Mouse (Mus musculus) spleen, adult 2 months (tissue): ENCODE measurements at regions not wholly inside any gene's neighbourhood (a gene's known extent, or its start where the extent isn't known, plus 50 kb on each side); places are given as distances from the start of the nearest gene placed in this dataset.

Source experiments
- DNase-seq, 2 experiments: peaks; one replicate each; pipeline versions ENCODE4 v3.0.0 to v3.0.0-alpha.2; 2012 to 2021; ENCODE audit warnings: low spot score in 2 of 2, low read depth in 1 of 2
- H3K27ac ChIP-seq: fragments of 200-500 bp; 2 replicates; pipeline ENCODE4 v1.5.1; 2012; ENCODE audit warnings: low read length, inconsistent platforms; ENCODE audit not compliant: insufficient read depth
- H3K27me3 ChIP-seq: fragments of 200-500 bp; 2 replicates; pipeline ENCODE4 v1.6.1; 2012; ENCODE audit warnings: mild to moderate bottlenecking, moderate library complexity, low read length, inconsistent platforms; ENCODE audit not compliant: control insufficient read depth, insufficient read depth
- H3K36me3 ChIP-seq: fragments of 200-500 bp; 2 replicates; pipeline ENCODE4 v1.6.1; 2012; ENCODE audit warnings: mild to moderate bottlenecking, low read length, inconsistent platforms; ENCODE audit not compliant: control insufficient read depth, insufficient read depth
- H3K4me1 ChIP-seq: fragments of 200-500 bp; 2 replicates; pipeline ENCODE4 v1.6.1; 2011; ENCODE audit warnings: inconsistent platforms; ENCODE audit not compliant: control insufficient read depth, insufficient read depth, insufficient read length
- H3K4me3 ChIP-seq: fragments of 200-500 bp; 2 replicates; pipeline ENCODE4 v1.5.1; 2011; ENCODE audit warnings: mild to moderate bottlenecking, inconsistent platforms; ENCODE audit not compliant: insufficient read depth, insufficient read length; ENCODE audit errors: extremely low read depth
- CTCF ChIP-seq: fragments of 200-500 bp; IDR thresholded peaks from 2 replicates; pipeline ENCODE4 v1.5.1; 2011; ENCODE audit warnings: mild to moderate bottlenecking, inconsistent platforms; ENCODE audit not compliant: insufficient read depth, insufficient read length, insufficient replicate concordance; ENCODE audit errors: extremely low read depth
- POLR2A ChIP-seq: fragments of 200-500 bp; IDR thresholded peaks from 2 replicates; pipeline ENCODE4 v1.6.1; 2011; ENCODE audit warnings: low read depth, low read length, inconsistent platforms
- WGBS: fragments of 180-500 bp; shearing (Covaris S2); methylation state at CpG from one replicate; pipeline ENCODE4 v1.1.7; 2018; 5-methylcytosine and 5-hydroxymethylcytosine counted together

DNA sequence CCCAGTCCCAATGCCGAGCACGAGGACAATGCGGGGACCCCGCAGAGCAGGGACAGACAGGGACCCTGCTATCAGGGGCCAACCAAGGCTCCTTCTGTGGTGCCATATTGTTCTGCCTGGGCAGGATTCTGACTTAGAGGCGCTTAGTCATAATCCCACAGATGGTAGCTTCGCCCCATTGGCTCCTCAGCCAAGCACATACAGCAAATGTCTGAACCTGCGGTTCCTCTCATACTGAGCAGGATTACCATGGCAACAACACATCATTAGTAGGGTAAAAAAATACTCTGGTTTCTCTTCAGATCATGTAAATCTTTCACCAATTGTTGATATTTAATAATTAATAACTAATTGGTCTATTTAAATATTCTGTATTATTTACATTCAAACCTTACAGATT lies 2140.3 kb upstream of the Cdh20 start:
- no peaks in the 10 kb centered on the region for H3K4me1 ChIP-seq
- no peak overlapping the region for H3K27ac ChIP-seq
- no peaks in the 10 kb centered on the region for H3K27me3 ChIP-seq
- H3K4me3 ChIP-seq = no peak overlapping the region
- H3K36me3 ChIP-seq = no peaks in the 10 kb centered on the region
- TF ChIP-seq POLR2A = no peak
- no peak for TF ChIP-seq CTCF
- 84% methylated on average over 7 of the region's 7 CpGs for WGBS
- DNase-seq = peak; percentile 74 to 89

GRCm38 (mm10) chr1:102644379-102644778 lies 2123.9 kb upstream of the Cdh20 start:
- no peaks in the 10 kb centered on the region for H3K4me1 ChIP-seq
- no peak overlapping the region for H3K27ac ChIP-seq
- H3K4me3 ChIP-seq = no peak overlapping the region
- 52% methylated on average over 1 of the region's 1 CpGs for WGBS
- TF ChIP-seq CTCF (no peak), POLR2A (no peak)
- no peak for DNase-seq
- no peaks in the 10 kb centered on the region for H3K36me3 ChIP-seq
- H3K27me3 ChIP-seq = no peaks in the 10 kb centered on the region

- TF ChIP-seq CTCF (no peak), POLR2A (no peak)
- 86% methylated on average over 2 of the region's 2 CpGs for WGBS
- DNase-seq = no peak
Observed at GRCm38 (mm10) chr1:102687367-102688070, 2080.8 kb upstream of the Cdh20 start.

GRCm38 (mm10) chr1:102716459-102716858 lies 2051.9 kb upstream of the Cdh20 start:
- H3K36me3 ChIP-seq = no peaks in the 10 kb centered on the region
- no peak for TF ChIP-seq CTCF
- TF ChIP-seq POLR2A = no peak
- H3K4me1 ChIP-seq = no peaks in the 10 kb centered on the region
- 71% methylated on average over 2 of the region's 2 CpGs for WGBS
- no peak overlapping the region for H3K27ac ChIP-seq
- no peak for DNase-seq
- H3K27me3 ChIP-seq = no peaks in the 10 kb centered on the region
- H3K4me3 ChIP-seq = no peak overlapping the region

More at GRCm38 (mm10) chr1:102687367-102688070, 2080.8 kb upstream of the Cdh20 start:
- Histone ChIP-seq H3K27ac (no peak overlapping the region), H3K4me1 (no peaks in the 10 kb centered on the region), H3K36me3 (no peaks in the 10 kb centered on the region), H3K4me3 (no peak overlapping the region), H3K27me3 (no peaks in the 10 kb centered on the region)

GRCm38 (mm10) chr1:102733991-102734390 lies 2034.3 kb upstream of the Cdh20 start:
- 88% methylated on average over 1 of the region's 1 CpGs for WGBS
- TF ChIP-seq CTCF = no peak
- no peak for TF ChIP-seq POLR2A

DNA sequence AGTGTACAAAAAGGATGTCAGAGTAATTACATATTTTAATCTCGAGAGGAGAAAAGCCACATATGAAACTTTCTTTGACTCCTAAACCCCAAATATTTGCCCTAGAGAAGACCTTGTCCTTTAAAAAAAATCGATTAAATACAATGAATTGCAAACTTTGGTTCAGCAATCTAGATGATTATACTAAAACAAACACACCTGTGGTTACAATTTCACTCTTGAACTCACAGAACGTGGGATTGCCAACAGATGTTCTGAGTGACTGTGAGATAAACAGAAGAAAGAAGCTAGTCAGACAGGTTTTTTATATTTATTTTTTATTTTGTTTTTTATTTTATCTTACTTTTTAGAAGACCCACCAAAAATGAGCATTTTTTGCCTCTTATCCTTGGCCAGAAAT lies 2032.9 kb upstream of the Cdh20 start:
- Histone ChIP-seq H3K36me3 (no peaks in the 10 kb centered on the region), H3K4me1 (no peaks in the 10 kb centered on the region), H3K27me3 (no peaks in the 10 kb centered on the region), H3K4me3 (no peak overlapping the region), H3K27ac (no peak overlapping the region)
- TF ChIP-seq POLR2A (no peak), CTCF (no peak)
- 76% methylated on average over 3 of the region's 3 CpGs for WGBS
- no peak for DNase-seq

More at GRCm38 (mm10) chr1:102733991-102734390, 2034.3 kb upstream of the Cdh20 start:
- no peaks in the 10 kb centered on the region for H3K4me1 ChIP-seq
- no peaks in the 10 kb centered on the region for H3K36me3 ChIP-seq
- H3K4me3 ChIP-seq = no peak overlapping the region
- H3K27me3 ChIP-seq = no peaks in the 10 kb centered on the region
- no peak for DNase-seq
- no peak overlapping the region for H3K27ac ChIP-seq

DNA sequence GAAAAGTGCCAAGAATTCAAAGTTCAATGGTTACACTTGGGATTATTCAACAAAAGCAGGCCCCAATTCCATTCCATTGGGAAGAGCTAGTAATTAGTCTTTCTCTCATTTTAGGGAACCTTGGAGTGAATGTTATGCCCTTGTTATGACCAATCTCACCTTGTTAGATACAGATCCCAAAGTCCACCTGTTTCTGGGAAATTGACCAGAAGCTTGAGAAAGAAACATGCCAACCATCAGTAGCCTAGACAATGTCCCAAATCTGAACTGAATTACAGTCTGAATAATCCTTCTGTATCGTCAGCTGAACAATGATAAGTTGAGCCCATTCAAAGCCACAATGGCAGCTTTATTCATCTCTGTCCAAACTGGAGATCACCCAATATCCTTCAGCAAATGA lies 2010.4 kb upstream of the Cdh20 start:
- WGBS = 82% methylated on average over 1 of the region's 1 CpGs
- TF ChIP-seq POLR2A (no peak), CTCF (no peak)

More for the DNA sequence above, 2010.4 kb upstream of the Cdh20 start:
- no peak for DNase-seq
- Histone ChIP-seq H3K4me1 (no peaks in the 10 kb centered on the region), H3K27ac (no peak overlapping the region), H3K27me3 (no peaks in the 10 kb centered on the region), H3K36me3 (no peaks in the 10 kb centered on the region), H3K4me3 (no peak overlapping the region)
